Mouse (Mus musculus): ENCODE data around the gene Gtf2i.

Gene Gtf2i

GRCm38 (mm10) chr5:134321699-134322098 lies 7.1 kb upstream of the Gtf2i start:
- DNase-seq: no peak

DNA sequence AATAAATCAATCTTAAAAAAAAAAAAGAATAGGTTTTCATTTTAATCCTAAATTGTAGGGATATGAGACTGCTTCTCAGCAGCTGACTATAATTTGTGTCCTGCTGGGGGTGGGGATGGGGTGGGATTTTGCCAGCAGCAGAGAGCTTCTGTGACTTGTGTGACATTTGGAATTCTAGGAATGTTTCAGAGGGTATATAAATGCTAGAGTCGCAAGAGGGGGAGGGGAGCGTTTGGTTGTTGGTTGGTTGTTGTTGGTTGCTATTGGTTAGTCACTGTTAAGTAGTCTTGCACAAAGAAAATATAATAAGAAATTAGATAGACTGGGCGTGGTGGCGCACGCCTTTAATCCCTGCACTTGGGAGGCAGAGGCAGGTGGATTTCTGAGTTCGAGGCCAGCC lies 4.3 kb upstream of the Gtf2i start:
- no peak for DNase-seq

GRCm38 (mm10) chr5:134316721-134317120 lies 2.2 kb upstream of the Gtf2i start:
- DNase-seq: no peak

- DNase-seq: peak; percentile 33
These were observed 1.2 kb upstream of the Gtf2i start for GRCm38 (mm10) chr5:134315623-134316350.

DNA sequence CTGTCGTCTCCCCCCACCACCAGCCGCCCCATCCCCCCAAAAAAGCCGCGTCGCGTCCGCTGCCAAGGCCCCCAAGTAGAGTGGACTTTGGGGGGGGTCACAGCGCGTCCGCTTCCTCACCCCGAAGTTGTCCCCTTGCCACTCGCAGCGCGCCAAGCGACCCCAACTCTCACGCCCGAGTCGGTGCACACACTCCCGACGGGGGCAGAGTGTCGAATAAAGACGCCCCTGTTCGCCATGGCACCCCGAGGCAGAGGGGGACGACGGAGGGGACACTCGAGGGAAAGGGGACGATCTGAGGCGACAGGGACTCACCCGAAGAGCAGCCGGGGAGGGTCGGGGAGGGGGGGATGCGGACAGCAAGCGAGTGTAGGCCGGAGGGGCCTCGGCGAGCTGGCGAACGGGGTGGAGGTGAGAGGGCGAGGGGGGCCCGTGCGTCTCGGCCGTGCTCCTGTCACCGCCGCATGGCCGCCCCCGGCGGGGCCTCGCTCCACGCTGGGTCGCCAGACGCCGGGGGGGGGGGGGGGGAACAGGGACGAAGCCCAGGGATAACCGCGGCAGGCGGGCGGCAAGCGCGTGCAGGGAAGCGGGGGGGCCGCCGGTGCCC lies 389 bp downstream of the Gtf2i start:
- DNase-seq: peak; percentile 75

DNA sequence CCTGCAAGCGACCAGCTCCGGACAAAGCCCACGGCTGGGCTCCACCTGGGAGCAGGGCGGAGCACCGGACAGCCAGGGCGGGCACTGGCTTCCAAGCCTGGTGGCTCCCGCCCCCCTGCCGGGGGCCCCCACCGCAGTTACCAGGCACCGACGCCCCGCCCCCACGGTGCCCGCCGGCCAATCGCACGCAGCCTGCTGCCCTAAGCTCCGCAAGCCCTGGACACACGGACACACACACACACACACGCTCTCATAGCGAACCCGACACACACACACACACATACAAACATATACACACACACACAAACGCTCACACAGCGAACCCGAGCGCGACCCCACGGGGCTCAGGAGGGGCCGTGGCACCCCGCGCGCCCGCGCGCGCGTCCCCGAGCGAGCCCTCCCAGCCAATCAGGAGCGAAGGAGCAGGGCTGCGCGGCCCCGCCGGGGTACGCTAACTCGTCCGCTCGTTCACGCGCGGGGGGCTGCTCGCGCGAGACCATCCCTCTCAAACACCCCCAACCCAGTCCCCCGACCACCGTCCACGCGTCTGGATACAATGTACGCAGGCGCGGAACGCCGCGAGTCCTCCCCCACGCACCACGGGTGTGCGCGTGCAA lies 1.0 kb downstream of the Gtf2i start:
- DNase-seq: peak; percentile 93

DNA sequence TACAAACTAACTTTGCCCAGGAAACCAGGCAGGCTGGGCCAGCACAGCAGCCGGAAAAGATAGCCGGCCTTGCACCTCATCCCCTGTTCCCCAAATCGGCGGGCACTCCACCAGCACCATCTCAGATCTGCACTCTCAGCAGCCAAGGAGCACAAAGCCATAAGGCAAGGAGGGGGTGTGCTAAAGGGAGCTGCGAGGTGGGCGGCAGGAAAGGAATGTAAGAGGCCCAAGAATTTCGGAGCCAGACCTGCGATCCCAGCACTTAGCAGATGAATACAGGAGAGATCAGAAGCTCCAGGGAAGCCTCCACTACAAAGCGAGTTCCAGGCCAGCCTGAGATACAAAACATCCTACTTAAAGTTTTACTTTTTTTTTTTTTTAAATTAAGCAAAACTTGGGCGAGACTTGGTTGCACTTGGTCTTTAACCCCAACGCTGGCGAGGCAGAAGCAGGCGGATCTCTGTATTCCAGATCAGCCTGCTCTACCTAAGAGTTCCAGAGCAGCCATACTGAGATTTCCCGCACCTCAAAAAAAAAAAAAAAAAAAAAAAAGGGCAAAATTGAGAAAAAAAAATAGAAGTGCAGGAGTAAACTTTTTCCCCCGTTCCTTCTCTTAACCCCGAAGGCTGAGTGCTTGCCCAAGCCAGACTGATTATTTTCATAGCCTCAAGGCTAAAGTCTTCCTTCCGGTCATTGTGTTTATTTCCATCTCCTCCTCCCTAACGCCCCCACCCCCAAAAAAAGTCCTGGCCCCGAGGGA lies 1.7 kb downstream of the Gtf2i start:
- peak; percentile 30 for DNase-seq

DNA sequence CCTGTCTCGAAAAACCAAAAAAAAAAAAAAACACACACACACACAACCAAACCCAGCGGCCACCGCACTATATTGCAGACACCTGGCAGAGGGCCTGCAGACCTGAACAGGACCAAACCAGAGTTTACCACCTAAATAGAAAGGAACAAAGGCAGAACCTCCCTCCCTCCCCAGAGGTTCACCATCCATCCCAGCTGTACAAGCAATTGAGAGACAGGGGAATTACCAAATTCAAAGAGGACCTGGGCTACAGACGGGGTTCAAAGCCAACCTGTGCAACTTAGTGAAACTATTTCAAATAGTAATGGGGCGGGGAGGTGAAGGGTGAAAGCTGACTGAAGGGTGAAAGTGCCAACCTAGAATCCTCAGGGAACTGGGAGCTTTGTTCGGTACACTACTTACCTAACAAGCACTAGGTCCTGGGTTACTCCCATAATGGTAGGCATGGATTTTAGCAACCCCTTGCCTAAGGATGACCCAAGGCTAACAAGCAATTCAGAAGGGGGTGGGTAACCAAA lies 2.6 kb downstream of the Gtf2i start:
- DNase-seq: no peak

DNA sequence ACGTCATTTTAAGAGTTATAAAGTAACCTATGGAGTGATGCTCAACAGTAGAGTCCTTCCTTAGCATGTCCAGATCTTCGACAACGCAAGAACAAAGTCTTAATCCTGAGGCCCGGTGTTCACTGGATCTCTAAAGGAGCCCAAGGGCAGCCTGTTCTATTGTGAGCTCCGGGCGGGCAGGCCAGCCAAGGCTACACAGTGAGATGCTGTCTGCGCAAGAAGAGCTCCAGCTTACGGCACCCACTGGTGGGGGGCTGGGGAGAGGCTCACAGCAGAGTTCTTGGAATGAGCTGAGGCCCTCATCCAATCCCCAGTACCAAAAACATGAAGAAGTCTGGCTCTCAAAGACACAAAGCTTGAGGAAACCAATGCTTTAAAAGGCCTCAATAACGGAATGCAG lies 4.4 kb downstream of the Gtf2i start:
- DNase-seq: no peak

- DNase-seq: no peak
These were observed 5.2 kb downstream of the Gtf2i start for GRCm38 (mm10) chr5:134309345-134309744.

DNA sequence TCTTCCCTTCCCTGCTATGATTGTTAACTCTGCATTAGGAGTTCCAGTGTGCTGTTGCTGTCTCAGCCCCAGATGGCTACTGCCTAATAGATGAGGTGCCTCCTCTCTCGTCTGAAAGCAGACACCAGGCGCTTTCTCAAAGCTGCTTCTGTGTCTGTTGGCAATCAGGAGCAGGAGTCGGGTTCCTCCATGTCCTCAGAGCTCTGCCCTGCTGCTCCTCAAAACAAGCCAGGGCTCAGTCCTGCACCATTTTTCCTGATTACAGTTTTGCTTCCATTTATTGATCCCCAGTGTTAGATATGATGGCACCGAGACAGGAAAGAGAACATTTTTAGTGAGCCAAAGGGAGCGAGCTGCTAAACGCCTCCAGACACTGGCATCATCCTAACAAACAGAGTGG lies 9.9 kb downstream of the Gtf2i start:
- no peak for DNase-seq

- no peak for DNase-seq
These were observed 19.1 kb downstream of the Gtf2i start for GRCm38 (mm10) chr5:134295277-134296050.

- DNase-seq: no peak
These were observed 20.0 kb downstream of the Gtf2i start for GRCm38 (mm10) chr5:134294606-134295005.

- no peak for DNase-seq
These were observed 23.5 kb downstream of the Gtf2i start for GRCm38 (mm10) chr5:134291096-134291495.

- no peak for DNase-seq
These were observed 24.5 kb downstream of the Gtf2i start for GRCm38 (mm10) chr5:134289935-134290560.

- DNase-seq: no peak
These were observed 26.5 kb downstream of the Gtf2i start for GRCm38 (mm10) chr5:134288071-134288470.

DNA sequence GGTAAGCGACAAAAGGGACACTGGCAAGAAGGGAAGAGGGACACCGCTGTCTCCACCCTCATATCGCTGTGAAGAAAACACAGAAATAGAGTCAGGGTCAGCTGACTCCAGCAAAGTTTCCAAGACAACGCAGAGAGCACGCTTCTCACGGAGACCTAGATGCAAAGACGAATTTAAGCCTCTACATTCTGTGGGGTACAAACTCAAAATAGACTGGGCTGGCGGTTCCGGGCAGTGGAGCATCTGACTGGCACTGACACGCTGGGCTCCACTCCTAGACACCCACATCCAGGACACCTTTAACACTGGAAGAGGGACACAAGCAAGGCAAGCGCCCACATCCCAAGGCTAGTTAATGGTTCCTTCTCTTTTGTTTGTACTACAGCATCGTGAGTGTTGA lies 29.6 kb downstream of the Gtf2i start:
- DNase-seq: no peak

DNA sequence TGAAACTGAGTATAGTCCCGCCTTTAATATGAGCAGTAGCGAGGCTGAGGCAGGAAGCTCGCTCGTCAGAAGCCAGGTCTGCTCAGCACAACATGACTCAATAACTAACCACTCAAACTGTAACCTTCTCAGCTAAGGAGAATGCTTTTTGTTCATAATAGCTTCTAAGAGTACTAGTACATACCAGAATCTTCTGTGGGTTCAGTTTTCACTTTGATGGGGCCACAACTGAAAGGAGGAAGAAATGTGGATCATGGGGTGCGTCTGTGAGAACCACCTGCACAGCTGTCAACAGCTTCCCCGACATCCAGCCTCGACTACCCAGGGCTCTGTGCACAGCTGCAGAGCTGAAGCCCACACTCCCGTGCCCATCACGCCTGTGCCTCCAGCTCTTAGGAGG lies 32.0 kb downstream of the Gtf2i start:
- DNase-seq: peak; percentile 85

DNA sequence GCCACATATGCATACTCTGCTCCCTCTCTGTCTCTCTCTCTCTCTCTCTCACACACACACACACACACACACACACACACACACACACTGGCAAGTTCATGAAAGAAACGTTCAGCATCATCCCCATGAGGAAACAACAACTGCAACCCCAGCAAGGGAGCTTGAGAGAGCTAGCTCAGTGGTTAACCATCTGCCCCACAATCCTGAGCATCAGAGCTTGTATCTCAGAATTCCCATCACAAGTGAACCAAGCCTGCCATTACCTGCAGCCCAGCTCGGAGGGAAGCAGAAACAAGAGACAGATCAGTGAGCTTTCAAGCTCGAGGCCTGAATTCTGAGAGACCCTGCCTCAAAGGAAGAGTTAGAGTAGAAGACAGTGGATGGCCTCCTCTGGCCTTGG lies 32.5 kb downstream of the Gtf2i start:
- no peak for DNase-seq

DNA sequence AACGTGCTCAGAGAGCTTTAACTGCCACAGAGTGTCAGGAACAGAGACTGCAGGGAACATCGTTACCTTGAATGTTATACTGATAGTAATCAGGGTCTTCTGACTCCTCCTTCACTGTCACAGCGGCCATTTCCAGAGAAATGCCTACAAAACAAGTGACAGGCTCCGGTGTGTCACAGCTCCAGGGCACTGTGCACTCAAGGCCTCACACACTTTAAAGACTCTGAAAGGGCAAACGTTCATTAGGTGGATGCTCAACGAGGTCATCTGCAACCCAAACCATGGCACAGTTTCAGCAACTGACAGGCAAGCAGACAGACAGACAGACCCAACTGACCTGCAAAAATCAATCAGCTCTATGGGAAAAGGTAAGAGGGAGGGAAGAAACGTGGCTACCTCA lies 35.2 kb downstream of the Gtf2i start:
- DNase-seq: no peak

DNA sequence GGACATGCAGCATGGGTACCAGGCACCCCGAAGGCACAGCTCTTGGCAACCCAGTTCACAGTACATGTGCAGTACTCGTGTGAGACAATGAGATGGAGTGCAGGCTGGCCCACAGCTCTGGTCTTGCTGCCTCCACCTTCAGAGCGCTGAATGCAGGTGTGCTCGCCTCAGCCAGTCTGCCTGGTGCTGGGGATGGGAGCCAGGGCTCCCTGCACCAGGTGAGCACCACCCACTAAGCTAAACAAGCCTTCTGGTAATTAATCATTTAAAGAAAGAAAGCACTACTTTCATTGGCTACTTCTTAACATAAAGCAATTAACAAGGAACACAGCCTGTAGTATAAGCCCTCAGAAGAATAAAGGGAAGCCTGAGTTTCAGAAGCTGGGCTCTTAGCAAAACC lies 37.5 kb downstream of the Gtf2i start:
- no peak for DNase-seq

GRCm38 (mm10) chr5:134275556-134275955 lies 39.0 kb downstream of the Gtf2i start:
- peak; percentile 54 for DNase-seq

Data from thymus, postnatal 25 days (tissue).